Mouse (Mus musculus) lung, postnatal 0 days (tissue): ENCODE measurements around the gene Klf14.

ENCODE experiments used
- CTCF ChIP-seq: IDR thresholded peaks from 2 replicates; pipeline ENCODE4 v1.5.1; 2016; ENCODE audit warnings: antibody characterized with exemption, mild to moderate bottlenecking
- EP300 ChIP-seq: IDR thresholded peaks from 2 replicates; pipeline ENCODE4 v1.6.1; 2016; ENCODE audit warnings: antibody characterized with exemption, mild to moderate bottlenecking, control low read depth

- 0 out of 2 replicates have a peak, but pooled peaks have one; percentile 28 for TF ChIP-seq EP300
- no peak for TF ChIP-seq CTCF
These were observed 47.3 kb upstream of the Klf14 start for GRCm38 (mm10) chr6:31006111-31006600.
